Mouse (Mus musculus) testis, adult 2 months (tissue): Measurements from ENCODE around the gene Syt2.

Experiments
- CTCF ChIP-seq: fragments of 200-500 bp; IDR thresholded peaks from 2 replicates; pipeline ENCODE4 v1.5.1; 2012; ENCODE audit warnings: low read depth, mild to moderate bottlenecking, inconsistent platforms, low read length, moderate library complexity; ENCODE audit not compliant: control insufficient read depth, insufficient read depth, insufficient replicate concordance
- POLR2A ChIP-seq: fragments of 200-500 bp; IDR thresholded peaks from 2 replicates; pipeline ENCODE4 v1.6.1; 2012; ENCODE audit warnings: low read depth, mild to moderate bottlenecking, inconsistent platforms, low read length, moderate library complexity; ENCODE audit not compliant: control insufficient read depth

DNA sequence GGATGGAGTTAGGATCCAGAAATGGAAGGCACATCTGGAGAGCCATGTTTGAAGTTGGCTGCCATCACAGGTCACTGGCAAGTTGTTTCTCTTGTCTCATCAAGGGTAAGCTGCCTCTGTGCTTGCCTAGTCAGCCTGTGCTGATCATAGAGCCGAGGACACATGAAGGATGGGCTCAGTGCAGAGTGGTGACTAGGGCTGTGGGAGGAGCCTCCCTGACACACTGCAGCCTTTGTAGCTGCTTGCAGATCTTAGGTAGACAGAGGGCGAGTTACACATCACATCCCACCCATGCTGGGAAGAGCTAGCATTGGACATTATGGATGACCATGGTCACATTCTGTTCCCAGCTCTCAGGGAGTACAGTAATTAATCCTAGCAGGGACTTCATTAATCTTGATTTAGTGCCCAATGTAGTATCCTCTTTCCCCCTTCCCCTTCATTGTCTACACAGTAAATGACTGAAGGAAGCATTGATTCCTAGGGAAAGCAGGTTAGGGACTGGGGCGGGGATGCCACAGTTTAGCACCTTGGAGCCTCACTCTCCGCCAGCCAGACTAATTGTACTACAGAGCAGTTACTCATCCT is 40.5 kb downstream of the Syt2 start:
- TF ChIP-seq POLR2A (no peak), CTCF (no peak)
